Mouse (Mus musculus) embryonic fibroblast, embryonic 13.5 days (primary cell): ENCODE data around the gene H2afx. TPM values are rescaled to one million over a fixed set of nuclear protein-coding genes. Genes with fewer than 3 reads are reported as not detected.
"Not testable (repeated sequence)": the region's sequence is repeated elsewhere in the genome, so short reads cannot be mapped to it uniquely, and the experiment has no call there.

Source experiments
- H3K27ac ChIP-seq: 2 replicates; pipeline ENCODE4 v1.5.1; 2012; ENCODE audit warnings: low read length, control low read depth, inconsistent platforms; ENCODE audit not compliant: insufficient read depth
- H3K4me1 ChIP-seq: 2 replicates; pipeline ENCODE4 v1.6.1; 2011; ENCODE audit warnings: low read length; ENCODE audit not compliant: control insufficient read depth, insufficient read depth
- H3K4me3 ChIP-seq: 2 replicates; pipeline ENCODE4 v1.5.1; 2011; ENCODE audit warnings: mild to moderate bottlenecking, control low read depth, low read length; ENCODE audit not compliant: insufficient read depth
- CTCF ChIP-seq: IDR thresholded peaks from 2 replicates; pipeline ENCODE4 v1.5.1; 2011; ENCODE audit warnings: mild to moderate bottlenecking, control low read depth, low read length, moderate library complexity, borderline replicate concordance; ENCODE audit not compliant: insufficient read depth
- POLR2A ChIP-seq: IDR thresholded peaks from 2 replicates; pipeline ENCODE4 v1.6.1; 2011; ENCODE audit warnings: low read depth, mild to moderate bottlenecking, control low read depth, low read length, moderate library complexity
- polyA plus RNA-seq: library from polyadenylated mRNA; stranded (reverse); fragments of >200 nt; gene quantifications from 2 replicates; pipeline ENCODE4 v1.2.4, GENCODE M21; 2011; ENCODE audit warnings: low read depth; ENCODE audit not compliant: missing spikeins, insufficient read length

H2afx gene
- 50.9 and 74.7 TPM in 2 replicates for polyA plus RNA-seq

GRCm38 (mm10) chr9:44334396-44335330, at the start of gene H2afx:
Gene H2afx, plus strand, starts transcription at chr9:44334694.
- TF ChIP-seq POLR2A (peak; percentile 100), CTCF (peak; percentile 40; the same call in 1 of the 2 replicates)
- peak within 1 kb of the TSS; percentile 41 for H3K27ac ChIP-seq
- H3K4me1 ChIP-seq: no peaks in the 10 kb centered on the region; the same call in 1 of the 2 replicates
- H3K4me3 ChIP-seq: peak within 1 kb of the TSS; percentile 69

GRCm38 (mm10) chr9:44286256-44286850, 48.1 kb upstream of the H2afx start:
- Histone ChIP-seq H3K4me1 (no peaks in the 10 kb centered on the region), H3K4me3 (no peak overlapping the region), H3K27ac (no peak overlapping the region)
- TF ChIP-seq POLR2A: no peak
- TF ChIP-seq CTCF: no peak

- no peak for TF ChIP-seq CTCF
- TF ChIP-seq POLR2A: no peak
- Histone ChIP-seq H3K27ac (no peak overlapping the region), H3K4me1 (no peaks in the 10 kb centered on the region), H3K4me3 (no peak overlapping the region)
These were observed 47.5 kb upstream of the H2afx start for GRCm38 (mm10) chr9:44287003-44287400.

GRCm38 (mm10) chr9:44287401-44288075, 47.0 kb upstream of the H2afx start:
- TF ChIP-seq POLR2A: no peak
- TF ChIP-seq CTCF: no peak
- peak overlapping the region; percentile 13 for H3K4me3 ChIP-seq
- no peak overlapping the region for H3K27ac ChIP-seq
- H3K4me1 ChIP-seq: no peaks in the 10 kb centered on the region

GRCm38 (mm10) chr9:44288076-44288958, 46.2 kb upstream of the H2afx start, which contains the start of gene Abcg4:
Gene Abcg4, minus strand, starts transcription at chr9:44288615.
- H3K27ac ChIP-seq: no peak within 1 kb of the TSS
- no peaks in the 10 kb centered on the region for H3K4me1 ChIP-seq
- H3K4me3 ChIP-seq: peak within 1 kb of the TSS; percentile 13
- no peak for TF ChIP-seq POLR2A
- no peak for TF ChIP-seq CTCF

GRCm38 (mm10) chr9:44288959-44289291, 45.6 kb upstream of the H2afx start:
- no peak overlapping the region for H3K4me3 ChIP-seq

GRCm38 (mm10) chr9:44292490-44292889, 42.0 kb upstream of the H2afx start:
- TF ChIP-seq CTCF: peak; percentile 45; the same call in 1 of the 2 replicates
- no peak for TF ChIP-seq POLR2A
- H3K4me1 ChIP-seq: no peaks in the 10 kb centered on the region
- no peak overlapping the region for H3K4me3 ChIP-seq
- H3K27ac ChIP-seq: no peak overlapping the region

More at GRCm38 (mm10) chr9:44288959-44289291, 45.6 kb upstream of the H2afx start:
- Histone ChIP-seq H3K4me1 (no peaks in the 10 kb centered on the region), H3K27ac (no peak overlapping the region)
- TF ChIP-seq POLR2A (no peak), CTCF (no peak)

- not testable (repeated sequence) for H3K4me3 ChIP-seq, H3K27ac ChIP-seq, H3K4me1 ChIP-seq
These were observed 34.5 kb upstream of the H2afx start for GRCm38 (mm10) chr9:44300001-44300400.
